Mouse (Mus musculus) brain, embryonic 18.5 days (tissue): ENCODE data around the gene Hoxb2.

Experiments
- DNase-seq: peaks from one replicate; pipeline ENCODE4 v3.0.0-alpha.2; 2012; ENCODE audit warnings: low read depth, low spot score

Gene Hoxb2

DNA sequence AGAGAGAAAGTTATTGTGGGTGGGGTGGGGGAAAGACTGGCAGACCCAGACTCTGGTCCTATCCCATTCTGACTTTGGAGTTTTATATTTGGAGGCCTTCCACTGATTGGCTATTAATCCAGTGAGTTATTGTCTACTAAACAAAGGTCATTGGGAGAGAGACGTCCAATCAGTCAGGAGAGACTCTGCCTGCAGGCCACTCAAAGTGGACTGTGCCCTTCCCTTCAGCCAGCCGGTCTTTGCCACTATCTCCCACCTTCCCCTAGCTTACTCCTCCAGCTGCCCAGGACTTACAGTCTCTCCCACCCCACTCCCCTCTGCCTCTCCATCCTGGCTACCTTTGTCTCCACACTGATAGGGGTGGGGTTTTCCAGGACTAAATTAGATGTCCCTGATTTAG lies 13.7 kb upstream of the Hoxb2 start:
- no peak for DNase-seq

DNA sequence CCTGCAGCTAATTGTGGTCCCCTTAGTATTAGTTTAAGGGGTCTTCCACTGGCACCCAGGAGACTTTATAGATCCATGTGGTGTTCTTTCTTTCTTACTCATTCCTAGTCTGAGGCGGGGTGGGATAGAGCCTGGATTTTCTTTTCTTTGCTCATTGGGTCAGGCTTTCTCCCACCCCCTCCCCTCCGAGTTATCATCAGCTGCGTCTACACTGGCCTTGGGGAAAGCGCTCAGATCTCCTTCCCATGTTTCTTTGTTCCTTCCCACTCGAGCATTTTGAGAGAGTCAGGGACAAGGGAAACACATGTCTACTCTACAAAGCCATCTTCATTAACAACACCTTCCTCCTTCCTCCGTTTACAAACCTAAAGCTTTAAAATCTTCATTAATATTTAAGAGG lies 13.3 kb upstream of the Hoxb2 start:
- DNase-seq = no peak

DNA sequence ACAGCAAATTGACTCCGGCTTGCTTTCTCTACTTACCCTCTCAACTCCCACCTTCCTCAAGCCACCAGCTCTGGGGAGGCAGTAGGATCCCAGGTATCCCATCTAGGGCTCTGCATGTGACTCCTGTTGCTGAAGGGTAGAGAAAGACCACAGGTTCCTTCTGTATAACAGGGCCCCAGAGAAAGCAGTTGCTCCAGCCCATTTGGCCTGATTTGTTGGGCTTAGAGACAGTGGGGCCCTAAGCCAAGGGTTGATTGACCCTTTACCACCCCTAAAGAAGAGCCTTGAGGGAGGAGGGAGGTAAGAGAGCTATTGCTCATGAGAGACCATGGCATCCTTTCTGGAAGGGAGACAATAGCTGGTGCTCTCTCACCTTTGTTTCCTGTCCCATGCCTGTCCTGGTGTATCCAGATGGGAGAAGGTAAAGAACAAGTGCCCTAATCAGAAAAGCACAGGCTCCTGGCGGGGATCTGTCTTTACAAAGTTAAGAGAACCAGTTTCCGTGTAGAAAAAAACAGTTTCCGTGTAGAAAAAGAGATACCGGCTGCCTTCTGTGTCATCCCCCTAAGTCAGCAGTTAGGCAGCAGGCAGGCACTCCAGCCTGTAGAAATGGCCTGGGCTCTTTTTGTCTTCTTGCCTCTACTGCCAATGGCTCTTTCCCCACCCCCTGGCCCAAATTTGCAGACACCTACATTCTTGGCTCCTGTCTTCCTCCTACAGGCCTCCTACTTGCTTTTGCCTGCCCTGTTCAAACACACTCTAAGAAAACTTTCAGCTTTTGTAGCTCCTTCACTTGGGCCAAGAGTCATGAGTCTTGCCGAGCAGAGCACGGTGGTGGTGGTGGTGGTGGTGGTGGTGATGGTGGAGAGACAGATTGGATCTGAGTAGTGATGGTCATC lies 11.1 kb upstream of the Hoxb2 start:
- DNase-seq = no peak

DNA sequence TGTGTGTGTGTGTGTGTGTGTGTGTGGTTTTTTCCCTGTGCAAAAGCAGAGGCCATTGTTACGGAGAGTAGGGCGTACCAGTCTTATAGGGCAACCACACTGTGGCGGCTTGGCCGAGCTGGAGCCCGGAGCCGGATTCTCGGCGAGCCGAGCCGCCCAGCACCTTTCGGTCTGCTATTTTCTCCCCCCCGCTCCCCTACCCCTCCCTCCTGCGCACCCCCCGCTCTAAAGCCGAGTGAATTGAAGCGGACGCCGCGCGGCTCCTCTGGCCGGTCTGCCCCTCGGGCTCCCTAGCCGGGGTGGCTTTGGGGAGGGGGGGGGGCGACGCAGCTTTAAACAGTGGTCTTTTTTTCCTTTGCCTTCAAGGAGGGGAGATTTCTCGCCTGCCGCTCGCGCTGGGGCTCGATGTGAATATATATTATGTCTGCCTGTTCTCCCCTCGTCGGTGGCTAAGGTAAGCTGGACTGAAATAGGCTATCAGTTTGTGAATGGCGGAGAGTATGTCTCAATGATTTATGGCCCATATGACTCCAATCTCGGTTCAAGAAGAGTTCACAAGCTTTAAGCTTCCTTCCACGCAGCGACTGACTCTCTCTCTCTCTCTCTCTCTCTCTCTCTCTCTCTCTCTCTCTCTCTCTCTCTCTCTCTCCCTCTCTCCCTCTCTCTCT lies 9.5 kb upstream of the Hoxb2 start:
- no peak for DNase-seq

DNA sequence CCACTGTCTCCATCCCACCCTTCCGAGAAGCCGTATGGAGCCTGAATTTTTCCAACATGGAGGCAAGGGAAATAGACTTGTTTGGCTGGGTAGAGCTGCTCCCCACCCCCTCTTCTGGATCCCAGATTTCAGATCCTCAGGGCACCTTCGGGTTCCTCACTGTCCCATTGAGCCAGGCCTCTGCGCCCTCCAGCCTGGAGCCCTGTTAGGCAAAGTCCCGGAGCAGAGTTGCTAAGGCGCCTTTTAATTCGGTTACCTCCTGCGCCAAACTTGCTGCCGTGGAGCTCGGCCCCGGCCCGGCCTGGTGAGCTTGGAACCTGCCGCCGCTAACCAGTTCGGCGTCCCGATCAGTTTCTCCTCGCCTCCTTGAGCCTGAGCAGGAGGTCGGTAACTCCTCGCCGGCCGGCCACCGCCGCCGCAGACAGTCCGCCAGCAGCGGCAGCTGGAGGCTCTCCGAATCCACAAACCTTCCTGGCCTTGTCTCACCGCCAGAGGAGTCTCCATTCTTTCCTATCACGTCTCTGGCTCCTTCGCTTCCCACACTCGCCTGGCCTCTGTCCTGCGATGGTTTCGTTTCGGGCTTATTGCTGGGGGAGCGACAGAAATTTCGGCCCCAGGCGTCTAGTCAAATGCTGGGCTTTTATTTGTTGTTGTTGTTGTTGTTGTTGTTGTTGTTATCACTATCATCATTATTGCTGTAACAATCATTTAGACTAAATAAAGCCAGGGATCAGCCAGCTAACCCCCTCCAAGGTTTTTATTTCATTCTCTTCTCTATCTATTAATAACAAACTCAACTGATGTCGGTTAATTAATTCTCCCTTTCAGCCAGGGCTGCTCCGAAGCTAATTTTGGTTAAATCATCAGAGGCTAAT lies 8.4 kb upstream of the Hoxb2 start:
- DNase-seq = no peak

DNA sequence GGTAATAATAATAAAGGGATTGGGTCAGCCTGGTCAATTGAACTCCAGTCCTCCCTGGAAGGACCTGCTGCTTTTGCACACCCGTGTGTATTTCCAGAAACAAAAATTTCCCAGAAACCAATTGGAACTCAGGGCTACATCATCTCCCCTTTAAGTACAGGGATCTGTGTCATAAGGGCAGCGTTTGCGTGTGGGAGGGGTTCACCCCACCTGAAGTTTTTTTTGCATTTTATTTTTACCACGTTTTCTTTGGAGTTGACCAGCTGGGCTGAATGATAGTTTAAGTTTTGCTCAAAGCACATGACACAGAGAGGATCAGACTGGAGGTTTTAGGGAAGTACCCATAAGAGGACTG lies 7.8 kb upstream of the Hoxb2 start:
- no peak for DNase-seq

DNA sequence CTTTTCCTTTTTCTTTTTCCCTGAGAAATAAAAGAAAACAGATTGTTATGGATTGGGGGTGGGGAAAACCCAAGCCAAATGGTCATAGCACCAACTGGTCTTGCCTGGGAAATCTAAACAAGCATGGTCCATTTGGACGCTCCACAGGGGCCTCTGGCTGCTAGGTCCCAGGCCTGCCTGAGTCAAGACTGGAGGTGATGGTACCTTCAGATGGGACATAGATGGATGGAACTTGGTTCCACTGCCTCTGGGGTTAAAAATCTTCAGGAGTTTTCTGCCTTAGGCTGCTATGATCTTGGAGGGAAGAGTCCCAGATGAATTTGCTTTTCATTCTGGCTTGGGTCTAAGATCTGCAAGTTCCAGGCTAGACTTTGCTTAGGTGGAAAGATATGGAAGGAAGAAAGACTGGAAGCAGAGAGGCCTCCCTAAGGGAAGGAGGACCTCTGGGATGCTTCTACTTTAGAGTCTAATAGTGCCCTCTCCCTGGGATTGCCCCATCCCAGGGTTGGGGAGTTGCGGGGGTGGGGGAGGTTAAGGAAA lies 7.0 kb upstream of the Hoxb2 start:
- no peak for DNase-seq

DNA sequence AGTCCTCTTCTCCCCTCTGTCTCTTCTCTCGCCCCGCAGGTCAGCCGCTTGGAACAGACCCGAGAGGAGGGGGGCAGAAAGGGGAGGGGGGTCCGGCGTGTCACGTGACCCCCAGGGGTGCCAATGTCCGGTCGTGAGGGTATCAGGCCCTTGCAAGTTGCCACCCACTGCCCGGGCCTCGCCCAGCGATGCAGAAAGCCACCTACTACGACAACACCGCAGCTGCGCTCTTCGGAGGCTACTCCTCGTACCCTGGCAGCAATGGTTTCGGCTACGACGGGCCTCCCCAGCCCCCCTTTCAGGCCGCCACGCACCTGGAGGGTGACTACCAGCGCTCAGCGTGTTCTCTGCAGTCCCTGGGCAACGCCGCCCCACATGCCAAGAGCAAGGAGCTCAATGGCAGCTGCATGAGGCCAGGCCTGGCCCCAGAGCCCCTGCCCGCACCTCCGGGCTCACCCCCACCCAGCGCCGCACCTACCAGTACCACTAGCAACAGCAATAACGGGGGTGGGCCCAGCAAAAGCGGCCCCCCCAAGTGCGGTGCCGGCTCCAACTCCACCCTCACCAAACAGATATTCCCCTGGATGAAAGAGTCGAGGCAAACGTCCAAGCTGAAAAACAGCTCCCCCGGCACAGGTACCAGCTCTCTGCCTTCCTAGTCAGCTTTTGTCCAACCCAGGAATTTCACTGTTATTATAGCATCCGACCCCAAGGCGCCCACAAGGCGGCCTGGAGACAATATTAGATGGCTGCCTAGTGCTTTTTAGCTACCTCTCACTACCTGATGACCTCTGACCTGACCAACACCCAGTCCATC lies 6.1 kb upstream of the Hoxb2 start:
- no peak for DNase-seq

DNA sequence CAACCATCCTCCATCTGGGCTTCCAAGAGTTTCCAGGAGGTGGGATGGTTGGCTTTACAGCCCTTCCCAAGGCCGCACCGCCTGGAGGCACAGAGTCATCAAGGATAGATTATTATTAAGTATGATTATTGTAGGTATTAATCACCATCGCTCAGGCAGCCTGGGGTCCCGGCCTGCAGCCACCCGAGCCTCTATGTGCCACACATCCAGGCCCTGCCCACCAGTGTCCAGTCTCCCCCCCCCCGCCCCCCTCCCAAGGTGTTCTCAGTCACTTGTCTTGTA lies 5.5 kb upstream of the Hoxb2 start:
- no peak for DNase-seq

DNA sequence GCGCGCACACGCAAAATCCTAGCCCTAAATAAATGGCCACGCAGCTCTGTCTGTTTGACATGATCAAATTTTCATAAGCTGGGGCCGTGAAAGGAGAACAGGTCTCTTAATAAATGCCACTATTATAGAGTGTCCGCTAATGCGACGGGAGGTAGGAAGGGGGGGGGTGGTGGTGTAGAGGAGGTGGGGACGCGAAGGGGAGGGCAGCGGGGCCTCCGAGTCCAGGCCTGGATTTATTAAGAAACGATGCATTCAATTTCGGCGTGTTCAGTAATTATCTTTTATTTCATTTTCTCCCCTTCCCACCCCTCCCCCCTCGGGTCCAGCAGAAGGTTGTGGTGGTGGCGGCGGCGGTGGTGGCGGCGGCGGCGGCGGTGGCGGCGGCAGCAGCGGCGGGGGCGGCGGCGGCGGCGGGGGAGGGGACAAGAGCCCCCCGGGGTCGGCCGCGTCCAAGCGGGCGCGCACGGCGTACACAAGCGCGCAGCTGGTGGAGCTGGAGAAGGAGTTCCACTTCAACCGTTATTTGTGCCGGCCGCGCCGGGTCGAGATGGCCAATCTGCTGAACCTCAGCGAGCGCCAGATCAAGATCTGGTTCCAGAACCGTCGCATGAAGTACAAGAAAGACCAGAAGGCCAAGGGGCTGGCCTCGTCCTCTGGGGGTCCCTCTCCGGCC lies 5.0 kb upstream of the Hoxb2 start:
- no peak for DNase-seq

DNA sequence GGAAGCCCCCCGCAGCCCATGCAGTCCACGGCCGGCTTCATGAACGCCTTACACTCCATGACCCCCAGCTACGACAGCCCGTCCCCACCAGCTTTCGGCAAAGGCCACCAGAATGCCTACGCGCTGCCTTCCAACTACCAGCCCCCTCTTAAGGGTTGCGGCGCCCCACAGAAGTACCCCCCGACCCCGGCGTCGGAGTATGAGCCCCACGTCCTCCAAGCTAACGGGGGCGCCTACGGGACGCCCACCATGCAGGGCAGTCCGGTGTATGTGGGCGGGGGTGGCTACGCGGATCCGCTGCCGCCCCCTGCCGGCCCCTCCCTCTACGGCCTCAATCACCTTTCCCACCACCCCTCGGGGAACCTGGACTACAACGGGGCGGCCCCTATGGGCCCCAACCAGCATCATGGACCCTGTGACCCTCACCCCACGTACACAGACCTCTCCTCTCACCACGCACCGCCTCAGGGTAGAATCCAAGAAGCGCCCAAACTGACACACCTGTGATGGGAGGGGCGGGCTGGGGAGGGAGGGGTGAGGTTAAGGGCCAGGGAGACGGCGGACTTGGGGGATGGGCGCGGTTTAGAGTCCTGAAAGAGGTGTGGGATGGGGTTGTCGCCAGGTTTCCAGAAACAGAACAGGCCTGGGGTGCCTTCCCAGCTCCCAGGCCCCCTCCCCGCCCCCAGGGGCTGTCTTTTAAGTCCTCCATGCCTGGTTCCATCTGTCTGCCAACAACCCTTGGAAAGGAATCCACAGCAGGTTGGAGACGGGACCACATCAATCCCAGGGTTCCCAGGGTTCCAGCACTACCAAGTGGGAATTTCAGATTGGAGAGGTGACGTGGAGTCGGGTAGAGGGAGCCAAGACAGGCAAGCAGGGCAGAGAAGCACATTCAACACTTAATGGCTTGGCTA lies 4.2 kb upstream of the Hoxb2 start:
- DNase-seq = no peak

DNA sequence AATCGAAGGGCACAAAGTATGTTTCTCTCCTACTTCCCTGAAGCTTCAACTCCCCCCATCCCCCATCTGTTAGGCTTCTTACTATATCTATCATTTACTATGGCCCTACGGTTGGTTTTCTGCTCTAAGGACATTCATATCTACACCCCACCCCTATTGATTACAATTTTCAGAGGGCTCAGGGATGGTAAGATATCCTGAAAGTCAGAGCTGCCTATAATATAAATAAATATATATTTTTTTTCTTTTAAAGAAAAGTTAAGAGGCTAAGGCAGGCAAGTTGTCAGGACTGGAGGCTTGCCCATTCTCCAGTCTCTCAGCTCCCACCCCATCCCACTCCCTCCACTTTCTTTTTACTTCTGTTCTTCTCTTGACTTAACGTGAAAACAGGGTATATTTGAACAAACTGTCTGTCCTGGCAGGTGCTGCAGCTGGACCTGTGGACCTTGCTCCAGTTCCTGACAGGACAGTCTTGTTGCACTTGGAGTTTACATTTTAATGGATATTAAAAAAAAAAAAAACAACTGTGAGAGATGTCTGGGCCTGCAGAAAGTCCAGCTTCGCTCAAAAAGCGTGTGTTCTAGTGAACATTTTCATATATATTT lies 3.3 kb upstream of the Hoxb2 start:
- DNase-seq = no peak

DNA sequence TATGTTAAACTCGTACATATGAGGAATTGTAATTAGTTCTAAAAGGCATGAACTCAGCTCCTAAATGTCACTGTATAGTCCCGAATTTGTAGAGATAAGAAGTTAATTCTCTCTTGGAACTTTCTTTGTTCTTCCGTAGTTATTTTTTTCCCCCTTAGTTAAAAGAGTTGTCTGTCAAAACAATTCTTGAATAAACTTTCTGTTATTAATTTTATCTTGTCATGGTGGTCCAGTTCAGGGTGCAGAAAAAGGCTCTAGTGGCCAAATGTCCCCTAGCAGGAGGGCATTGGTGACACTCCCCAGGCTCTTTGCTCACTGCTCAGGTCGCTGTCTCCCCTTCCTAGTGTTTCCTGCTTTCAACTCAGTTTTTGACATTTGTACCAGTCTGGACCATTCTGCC lies 2.6 kb upstream of the Hoxb2 start:
- no peak for DNase-seq

DNA sequence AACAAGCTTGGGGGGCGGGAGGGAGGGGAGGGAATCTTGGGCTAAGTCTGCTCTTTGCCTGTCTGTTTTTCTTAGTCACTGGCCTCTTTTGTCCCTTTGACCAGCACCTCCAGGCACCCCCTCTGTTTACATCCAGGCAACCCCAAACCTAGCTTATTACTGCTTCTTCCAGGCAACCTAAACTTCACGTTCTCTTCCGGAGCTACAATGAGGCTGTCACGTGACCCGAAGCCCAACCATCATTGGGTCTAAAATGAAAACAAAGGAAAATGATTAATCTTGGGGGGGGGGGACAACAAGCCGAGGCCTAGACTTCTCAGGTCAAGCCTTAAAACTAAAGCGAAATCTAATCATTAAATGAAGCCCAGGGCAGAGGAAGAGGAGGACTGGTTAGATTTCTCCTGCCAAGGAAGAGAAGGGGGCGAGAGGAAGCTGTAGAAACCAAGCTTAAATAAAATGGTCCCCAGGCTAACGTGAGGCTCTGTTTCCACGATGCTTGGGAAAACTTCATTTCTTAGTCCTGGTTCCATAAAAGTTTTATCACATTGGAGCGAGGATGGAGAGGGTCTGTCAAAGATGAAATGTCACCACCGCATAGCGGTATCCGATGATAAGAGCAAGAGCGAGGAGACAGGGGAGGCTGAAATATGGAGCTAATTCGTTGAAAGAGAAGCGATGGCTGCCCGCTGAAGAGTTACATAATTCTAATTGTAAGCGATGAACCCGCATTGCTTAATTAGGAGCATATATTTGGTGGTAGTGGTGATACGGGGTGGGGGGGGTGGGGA lies 2.0 kb upstream of the Hoxb2 start:
- DNase-seq = no peak

DNA sequence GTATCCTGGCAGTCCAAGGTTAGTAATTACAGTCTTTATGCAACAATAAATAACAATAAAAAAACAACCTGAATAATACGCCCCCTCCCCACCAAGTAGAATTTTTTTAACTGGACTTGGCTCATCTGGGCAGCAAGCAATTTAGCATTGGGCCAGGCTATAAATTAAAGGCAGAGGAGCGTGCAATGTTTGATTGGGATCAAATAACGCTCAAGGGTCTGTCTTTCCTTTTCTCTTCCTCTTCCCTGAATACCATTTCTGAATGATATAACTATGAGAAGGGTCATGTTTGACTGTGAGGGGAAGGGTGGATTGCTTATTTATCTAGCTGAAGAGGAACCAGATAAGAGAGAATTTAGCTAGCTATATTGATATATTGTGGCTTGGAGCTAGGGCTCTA lies 1.3 kb upstream of the Hoxb2 start:
- no peak for DNase-seq

DNA sequence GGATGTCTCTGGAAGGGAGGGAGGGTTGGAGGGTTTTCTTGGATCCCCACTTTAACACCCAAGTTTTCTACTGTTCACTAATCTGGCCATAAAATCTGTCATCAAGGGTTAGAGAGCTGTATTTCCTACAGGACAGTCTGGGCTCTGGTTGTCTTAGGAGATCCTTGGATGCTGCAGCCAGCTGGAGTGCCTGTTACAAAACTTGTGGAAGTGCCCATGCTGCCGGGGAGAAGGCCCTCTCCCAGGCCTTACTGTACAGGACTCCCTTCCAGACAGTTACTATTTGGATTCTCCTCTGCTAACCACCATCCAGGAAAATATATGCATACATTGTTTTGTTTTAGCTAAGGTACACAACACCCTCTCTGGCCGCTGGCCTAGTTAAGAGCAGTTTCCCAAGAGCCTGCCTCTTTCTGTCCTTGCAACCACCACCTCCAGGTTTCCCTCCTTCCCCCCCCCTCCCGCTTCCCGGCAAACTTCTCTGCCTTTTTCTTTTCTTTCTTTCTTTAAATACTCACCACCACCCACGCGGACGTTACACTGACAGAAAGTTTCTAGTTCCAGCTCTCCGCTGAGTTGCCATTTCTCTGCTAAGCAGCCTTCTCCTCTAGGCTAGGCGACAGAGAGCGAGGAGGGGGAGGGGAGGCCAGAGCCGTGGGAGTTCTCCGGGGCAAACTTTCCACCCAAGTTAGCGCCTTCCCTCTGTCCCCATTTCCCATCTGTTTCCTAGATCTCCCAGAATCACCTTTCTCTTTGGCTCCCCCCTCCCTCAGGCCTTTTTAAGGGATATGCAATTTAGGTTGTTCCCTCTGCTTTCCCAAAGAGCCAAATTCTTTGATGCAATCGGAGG lies 609 bp upstream of the Hoxb2 start:
- no peak for DNase-seq

DNA sequence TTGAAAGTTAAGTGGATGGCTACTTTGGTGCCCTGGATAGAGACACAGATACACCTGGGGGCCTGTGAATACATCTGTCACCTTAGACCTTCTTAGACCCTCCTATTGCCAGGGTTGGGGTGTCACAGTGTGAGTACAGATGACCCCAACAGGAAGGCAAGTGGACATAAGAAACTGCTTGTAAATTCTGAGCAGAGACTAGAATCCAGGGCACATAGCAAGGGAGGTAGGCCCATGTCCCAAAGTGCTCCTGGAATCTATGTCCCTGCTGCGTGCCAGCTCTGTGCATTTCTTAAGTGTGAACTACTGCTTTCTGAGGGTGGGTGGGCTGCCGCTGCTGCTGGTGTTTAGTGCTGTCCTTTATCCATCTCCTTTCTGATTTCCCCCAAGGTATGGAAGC lies 466 bp downstream of the Hoxb2 start:
- no peak for DNase-seq

DNA sequence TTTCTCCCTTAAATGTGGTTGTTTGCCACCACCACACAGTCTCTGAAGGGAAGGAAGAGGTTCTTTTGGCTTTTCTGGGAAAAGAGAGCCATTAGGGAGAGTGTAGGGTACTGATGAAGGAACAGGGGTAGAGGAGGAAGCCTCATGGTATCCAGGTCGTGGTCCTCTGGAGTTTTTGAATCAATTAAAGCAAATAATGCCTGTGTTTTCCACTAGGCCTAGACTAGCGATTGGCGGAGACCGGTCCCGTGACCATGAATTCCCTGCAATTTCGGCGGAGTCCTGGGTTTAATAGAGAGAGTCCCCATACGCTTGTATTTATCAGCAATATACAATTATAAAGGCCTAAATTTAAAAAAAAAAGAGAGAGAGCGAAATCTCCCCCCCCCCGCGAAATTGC lies 987 bp downstream of the Hoxb2 start:
- DNase-seq = no peak
